Mouse (Mus musculus) cortical plate, adult 2 months (tissue): Measurements from ENCODE around the gene Cox17. TPM values are rescaled to one million over a fixed set of nuclear protein-coding genes. Genes with fewer than 3 reads are reported as not detected.
"Not testable (repeated sequence)": the region's sequence is repeated elsewhere in the genome, so short reads cannot be mapped to it uniquely, and the experiment has no call there.

Experiments
- H3K27ac ChIP-seq: fragments of 200-500 bp; 2 replicates; pipeline ENCODE4 v1.5.1; 2012; ENCODE audit warnings: low read length, control low read depth, inconsistent platforms; ENCODE audit not compliant: insufficient read depth
- H3K4me1 ChIP-seq: fragments of 200-500 bp; 2 replicates; pipeline ENCODE4 v1.6.1; 2011; ENCODE audit warnings: low read length; ENCODE audit not compliant: control insufficient read depth, insufficient read depth
- H3K4me3 ChIP-seq: fragments of 200-500 bp; 2 replicates; pipeline ENCODE4 v1.5.1; 2011; ENCODE audit warnings: mild to moderate bottlenecking, low read length, control low read depth; ENCODE audit not compliant: insufficient read depth
- CTCF ChIP-seq: fragments of 200-500 bp; IDR thresholded peaks from 2 replicates; pipeline ENCODE4 v1.5.1; 2011; ENCODE audit warnings: mild to moderate bottlenecking, control low read depth, low read length; ENCODE audit not compliant: insufficient read depth; ENCODE audit errors: extremely low read depth
- POLR2A ChIP-seq: fragments of 200-500 bp; IDR thresholded peaks from 2 replicates; pipeline ENCODE4 v1.6.1; 2011; ENCODE audit warnings: mild to moderate bottlenecking, low read length, control low read depth; ENCODE audit not compliant: insufficient read depth; ENCODE audit errors: extremely low read depth
- polyA plus RNA-seq: library from polyadenylated mRNA; depleted of rRNA; stranded (reverse); fragments of >200 nt; gene quantifications from 2 replicates; pipeline ENCODE4 v1.2.3, GENCODE M21; 2012

Gene Cox17
- polyA plus RNA-seq, 1 experiment = 239 TPM

GRCm38 (mm10) chr16:38319087-38319486, 27.7 kb upstream of the Cox17 start:
- Histone ChIP-seq H3K4me1 (no peaks in the 10 kb centered on the region), H3K27ac (no peak overlapping the region), H3K4me3 (no peak overlapping the region)
- TF ChIP-seq POLR2A (no peak), CTCF (no peak)

DNA sequence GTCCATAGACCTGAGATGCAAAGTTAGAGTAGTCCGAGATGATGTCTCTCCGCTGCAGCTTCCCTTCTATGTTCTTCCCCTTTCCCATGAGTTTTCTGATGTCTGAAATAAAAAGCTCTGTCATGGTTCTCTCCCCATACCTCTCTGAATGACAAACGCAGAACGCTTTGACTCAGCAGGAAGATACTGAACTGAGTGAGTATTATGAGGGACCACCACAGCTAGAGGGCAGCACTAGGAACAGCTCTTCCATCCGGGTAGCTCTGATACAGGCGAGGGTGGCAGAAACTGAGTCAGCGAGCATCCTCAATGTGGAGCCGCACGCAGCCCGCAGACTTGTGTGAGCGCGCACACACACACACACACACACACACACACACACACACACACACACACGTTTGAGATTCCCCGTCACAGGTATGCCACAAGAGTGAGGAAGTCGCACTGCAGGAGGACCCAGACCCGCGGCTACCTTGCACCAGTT, 25.3 kb upstream of the Cox17 start:
- TF ChIP-seq CTCF = peak; percentile 63
- no peak for TF ChIP-seq POLR2A
- H3K4me3 ChIP-seq = no peak overlapping the region
- no peak overlapping the region for H3K27ac ChIP-seq
- no peaks in the 10 kb centered on the region for H3K4me1 ChIP-seq

DNA sequence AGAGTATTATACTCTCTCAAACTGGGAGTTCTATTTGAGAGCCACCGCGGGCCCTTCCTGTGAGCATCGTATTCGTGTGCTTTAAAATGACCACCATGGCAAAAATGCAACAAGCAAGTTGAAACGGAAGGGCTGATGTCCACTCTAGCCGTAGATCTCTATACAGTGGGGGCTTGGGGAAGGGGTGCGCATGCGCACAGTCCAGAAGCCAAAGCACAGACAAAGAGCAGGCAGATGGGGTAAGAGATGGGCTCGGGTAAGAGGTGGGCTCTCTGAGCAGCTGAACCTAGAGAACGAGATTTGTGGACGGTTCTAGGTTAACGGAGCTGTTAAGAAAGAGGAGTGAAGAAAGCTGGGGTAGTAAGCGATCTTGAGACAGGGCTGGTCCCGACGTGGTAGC, 22.5 kb upstream of the Cox17 start:
- no peak overlapping the region for H3K4me3 ChIP-seq
- H3K4me1 ChIP-seq = no peaks in the 10 kb centered on the region
- H3K27ac ChIP-seq = no peak overlapping the region
- no peak for TF ChIP-seq CTCF
- TF ChIP-seq POLR2A = no peak

DNA sequence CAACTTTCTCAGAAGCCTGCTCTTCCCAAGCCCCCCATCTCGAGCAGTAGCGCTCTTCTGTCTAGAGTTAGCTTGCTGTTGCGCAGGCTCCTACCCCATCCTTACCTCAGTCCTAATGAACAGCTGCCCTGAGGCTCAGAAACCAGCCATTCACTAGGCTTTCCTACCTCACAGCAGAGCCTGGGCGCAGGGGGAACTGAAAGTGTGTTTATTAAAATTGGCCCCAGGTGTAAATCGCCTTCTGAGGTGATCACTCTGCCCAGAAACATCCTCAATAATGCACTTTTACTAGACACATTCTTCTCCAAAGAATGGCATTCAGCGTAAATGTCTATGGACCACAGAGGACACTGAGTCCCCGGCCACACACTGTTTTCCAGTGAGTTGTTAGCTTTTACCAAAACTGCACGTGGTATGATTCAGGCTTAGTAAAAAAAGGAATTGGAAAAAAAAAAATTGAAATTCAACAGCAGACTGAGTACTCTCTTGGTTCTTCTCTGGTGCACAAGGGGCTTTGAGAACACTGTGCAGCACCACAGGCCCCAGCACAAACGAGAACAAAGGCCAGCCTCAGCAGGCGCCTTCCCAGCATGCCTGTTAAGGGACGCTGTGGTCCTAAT, 19.9 kb upstream of the Cox17 start:
- no peaks in the 10 kb centered on the region for H3K4me1 ChIP-seq
- TF ChIP-seq CTCF (no peak), POLR2A (no peak)
- H3K27ac ChIP-seq = no peak overlapping the region
- H3K4me3 ChIP-seq = no peak overlapping the region

DNA sequence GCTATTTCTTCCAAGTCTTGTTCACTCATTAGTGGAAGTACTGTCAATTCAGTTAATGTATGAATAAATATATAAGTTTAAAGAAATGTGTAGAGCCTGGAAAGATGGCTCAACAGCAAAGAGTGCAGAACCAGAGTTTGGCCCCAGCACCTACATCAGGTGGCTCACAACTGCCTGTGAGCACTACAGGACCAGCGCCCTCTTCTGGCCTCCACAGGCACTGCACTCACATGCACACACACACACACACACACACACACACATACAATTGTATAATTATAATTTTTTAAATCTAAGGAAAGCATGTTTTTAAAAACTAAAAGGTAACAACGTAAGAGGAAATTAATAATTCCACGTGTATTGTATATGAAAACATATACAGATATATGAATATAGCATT, 17.5 kb upstream of the Cox17 start:
- Histone ChIP-seq H3K4me3 (no peak overlapping the region), H3K27ac (no peak overlapping the region), H3K4me1 (no peaks in the 10 kb centered on the region)
- TF ChIP-seq CTCF = no peak
- no peak for TF ChIP-seq POLR2A

GRCm38 (mm10) chr16:38334431-38334830, 12.4 kb upstream of the Cox17 start:
- no peaks in the 10 kb centered on the region for H3K4me1 ChIP-seq
- TF ChIP-seq POLR2A = no peak
- no peak for TF ChIP-seq CTCF
- no peak overlapping the region for H3K4me3 ChIP-seq
- no peak overlapping the region for H3K27ac ChIP-seq

GRCm38 (mm10) chr16:38338077-38338476, 8.7 kb upstream of the Cox17 start:
- not testable (repeated sequence) for H3K4me3 ChIP-seq, H3K4me1 ChIP-seq, H3K27ac ChIP-seq

DNA sequence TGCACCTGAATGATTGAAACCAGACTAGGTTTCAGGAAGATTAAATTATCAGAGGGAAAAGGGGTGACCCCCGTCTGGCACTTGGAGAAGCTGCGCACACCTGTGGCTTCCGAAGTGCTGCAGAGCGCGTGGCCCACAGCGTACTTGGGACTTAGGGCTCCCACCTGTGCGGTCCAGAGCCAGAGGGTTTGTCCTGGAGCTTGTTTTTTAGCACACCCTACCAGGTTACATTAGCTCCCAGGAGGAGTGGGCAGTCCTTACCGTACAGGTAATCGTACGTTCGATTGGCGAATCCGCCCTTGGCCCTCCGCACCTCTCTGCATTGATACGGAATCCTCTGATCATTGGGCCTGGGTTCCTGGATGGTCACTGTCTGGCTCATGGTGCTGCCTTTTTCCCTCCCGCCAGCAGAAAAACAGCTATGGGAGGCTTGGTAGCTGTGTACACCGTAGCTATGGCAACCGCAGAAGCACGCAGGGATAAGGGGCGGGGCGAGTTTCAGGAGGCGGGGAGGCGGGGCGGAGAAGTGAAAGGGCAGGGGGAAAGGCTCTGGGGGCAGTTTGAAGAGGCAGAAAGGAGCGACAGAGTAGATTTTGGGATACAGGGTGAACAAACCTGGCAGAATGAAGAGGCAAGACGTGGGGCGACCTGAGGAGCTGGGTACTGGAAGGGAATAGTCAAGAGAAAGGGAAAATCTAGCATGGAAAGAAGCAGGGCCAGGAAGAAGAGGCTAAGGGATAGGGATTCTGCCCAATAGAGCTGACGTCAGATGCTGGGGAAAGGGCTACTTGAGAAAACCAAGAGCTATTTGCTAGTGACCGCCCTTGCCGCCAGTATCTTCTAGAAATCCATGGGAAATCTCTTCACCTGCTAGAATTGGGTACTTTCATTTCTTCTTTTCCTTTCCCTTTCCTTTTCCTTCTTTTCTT, 5.1 kb upstream of the Cox17 start, which contains the start of gene Maats1:
Maats1 (minus strand) TSS at position 748 of the 929 bp plus-strand sequence.
- no peak for TF ChIP-seq CTCF
- no peak for TF ChIP-seq POLR2A
- no peak within 1 kb of the TSS for H3K27ac ChIP-seq
- H3K4me1 ChIP-seq = no peaks in the 10 kb centered on the region
- peak within 1 kb of the TSS; percentile 30 for H3K4me3 ChIP-seq

- H3K4me3 ChIP-seq = no peak overlapping the region
- H3K27ac ChIP-seq = no peak overlapping the region
- TF ChIP-seq CTCF (0 out of 2 replicates have a peak, but pooled peaks have one; percentile 16), POLR2A (no peak)
- peaks cover 3% of the 10 kb centered on the region for H3K4me1 ChIP-seq
These were observed 1.7 kb upstream of the Cox17 start for GRCm38 (mm10) chr16:38344941-38345725.
